Mouse (Mus musculus) layer of hippocampus, adult 8-10 months (tissue): ENCODE results near the gene Bcl6. TPM values are rescaled to one million over a fixed set of nuclear protein-coding genes. Genes with fewer than 3 reads are reported as not detected.
A peak's percentile ranks its signal among the peaks of the same experiment; 100 is the strongest.

Experiments used
- DNase-seq, 2 experiments: peaks; one replicate each; pipeline ENCODE4 v3.0.0; 2022; ENCODE audit warnings: low spot score in 2 of 2
- total RNA-seq, 4 experiments: library from RNA; stranded (reverse); gene quantifications; 2 replicates each; pipeline ENCODE4 v1.2.4; 2022

Gene Bcl6
- total RNA-seq, 4 experiments from 2014 or later = 44.9 to 51.7 (median 49.1) TPM

- DNase-seq = no peak
Measured at GRCm38 (mm10) chr16:23973635-23974367, 14.9 kb downstream of the Bcl6 start.

GRCm38 (mm10) chr16:23972901-23973300 lies 15.8 kb downstream of the Bcl6 start:
- no peak for DNase-seq

- no peak for DNase-seq
Measured at GRCm38 (mm10) chr16:23972126-23972740, 16.4 kb downstream of the Bcl6 start.

GRCm38 (mm10) chr16:23969919-23970318 lies 18.7 kb downstream of the Bcl6 start:
- no peak for DNase-seq

GRCm38 (mm10) chr16:23968888-23969287 lies 19.8 kb downstream of the Bcl6 start:
- no peak for DNase-seq

- DNase-seq = no peak
Measured at GRCm38 (mm10) chr16:23967301-23967700, 21.4 kb downstream of the Bcl6 start.

GRCm38 (mm10) chr16:23966066-23966465 lies 22.6 kb downstream of the Bcl6 start:
- DNase-seq = no peak

- no peak for DNase-seq
Measured at GRCm38 (mm10) chr16:23964706-23965367, 23.8 kb downstream of the Bcl6 start.

- DNase-seq = no peak
Measured at GRCm38 (mm10) chr16:23963896-23964668, 24.6 kb downstream of the Bcl6 start.

- no peak for DNase-seq
Measured at GRCm38 (mm10) chr16:23962401-23962800, 26.3 kb downstream of the Bcl6 start.

GRCm38 (mm10) chr16:23958938-23959337 lies 29.7 kb downstream of the Bcl6 start:
- DNase-seq = no peak

GRCm38 (mm10) chr16:23953959-23954260 lies 34.7 kb downstream of the Bcl6 start:
- DNase-seq = no peak

- peak in 1 of 2 experiments; percentile 61 for DNase-seq
Measured at GRCm38 (mm10) chr16:23953189-23953958, 35.3 kb downstream of the Bcl6 start.

- no peak for DNase-seq
Measured at GRCm38 (mm10) chr16:23952101-23952727, 36.4 kb downstream of the Bcl6 start.

GRCm38 (mm10) chr16:23947654-23948053 lies 41.0 kb downstream of the Bcl6 start:
- no peak for DNase-seq

- no peak for DNase-seq
Measured at GRCm38 (mm10) chr16:23944801-23945200, 43.9 kb downstream of the Bcl6 start.

GRCm38 (mm10) chr16:23934397-23934796 lies 54.3 kb downstream of the Bcl6 start:
- DNase-seq = no peak

- no peak for DNase-seq
Measured at GRCm38 (mm10) chr16:23932294-23932693, 56.4 kb downstream of the Bcl6 start, which contains the start of gene Rtp2. TSS of gene Rtp2 (minus strand) at chr16:23932394.

- no peak for DNase-seq
Measured at GRCm38 (mm10) chr16:23931275-23931674, 57.4 kb downstream of the Bcl6 start.

GRCm38 (mm10) chr16:23930426-23931073 lies 58.1 kb downstream of the Bcl6 start:
- no peak for DNase-seq
